Mouse (Mus musculus) ES-E14 (cell line): ENCODE measurements around the gene Phlpp1. TPM values are rescaled to one million over a fixed set of nuclear protein-coding genes. Genes with fewer than 3 reads are reported as not detected.

Source experiments
- DNase-seq: peaks from one replicate; pipeline ENCODE4 v3.0.0-alpha.2; 2013; ENCODE audit warnings: low read depth, low spot score
- H3K27ac ChIP-seq: 2 replicates; pipeline ENCODE4 v1.5.1; 2012; ENCODE audit warnings: low read depth, mild to moderate bottlenecking, low read length, moderate library complexity, mixed read lengths; ENCODE audit not compliant: poor library complexity, insufficient read depth, severe bottlenecking
- H3K36me3 ChIP-seq: 2 replicates; pipeline ENCODE4 v1.6.1; 2012; ENCODE audit warnings: mild to moderate bottlenecking, low read length, moderate library complexity, mixed read lengths; ENCODE audit not compliant: control insufficient read depth, poor library complexity, insufficient read depth, severe bottlenecking
- H3K4me1 ChIP-seq, 2 experiments: fragments of 150-350 bp in 1 of 2; sonication (generic) in 1 of 2; 2 replicates each; pipeline ENCODE4 v1.6.1; 2012; ENCODE audit warnings: low read length in 2 of 2, mild to moderate bottlenecking in 1 of 2, mixed read lengths in 1 of 2; ENCODE audit not compliant: control insufficient read depth in 2 of 2, insufficient read depth in 2 of 2, poor library complexity in 1 of 2
- H3K4me3 ChIP-seq, 2 experiments: fragments of 150-350 bp in 1 of 2; sonication (generic) in 1 of 2; 2 replicates each; pipeline ENCODE4 v1.5.1; 2012; ENCODE audit warnings: low read length in 2 of 2, low read depth in 1 of 2, mild to moderate bottlenecking in 1 of 2, mixed read lengths in 1 of 2; ENCODE audit not compliant: insufficient read depth in 1 of 2, poor library complexity in 1 of 2, severe bottlenecking in 1 of 2
- H3K9ac ChIP-seq: 2 replicates; pipeline ENCODE4 v1.6.1; 2012; ENCODE audit warnings: low read depth, mild to moderate bottlenecking, low read length, mixed read lengths; ENCODE audit not compliant: poor library complexity, insufficient read depth, severe bottlenecking
- H3K9me3 ChIP-seq: fragments of 150-350 bp; sonication (generic); 2 replicates; pipeline ENCODE4 v1.6.1; 2012; ENCODE audit warnings: low read depth, mild to moderate bottlenecking, low read length; ENCODE audit not compliant: control insufficient read depth, insufficient read depth
- CHD2 ChIP-seq: IDR thresholded peaks from 2 replicates; pipeline ENCODE4 v1.6.1; 2014; ENCODE audit warnings: mild to moderate bottlenecking, low read depth, low read length, inconsistent platforms
- HCFC1 ChIP-seq: IDR thresholded peaks from 2 replicates; pipeline ENCODE4 v1.6.1; 2012; ENCODE audit warnings: low read length, inconsistent platforms, borderline replicate concordance; ENCODE audit not compliant: insufficient read depth
- MAFK ChIP-seq: IDR thresholded peaks from 2 replicates; pipeline ENCODE4 v1.6.1; 2014; ENCODE audit warnings: mild to moderate bottlenecking, low read depth, low read length, inconsistent platforms; ENCODE audit not compliant: insufficient read depth
- ZC3H11A ChIP-seq: IDR thresholded peaks from 2 replicates; pipeline ENCODE4 v1.6.1; 2012; ENCODE audit warnings: low read depth, mild to moderate bottlenecking, inconsistent platforms, low read length, borderline replicate concordance
- ZNF384 ChIP-seq: IDR thresholded peaks from 2 replicates; pipeline ENCODE4 v1.6.1; 2012; ENCODE audit warnings: low read depth, low read length, inconsistent platforms
- in situ Hi-C, 2 experiments: fragments of 600-800 bp; cut with MboI; formaldehyde crosslinking; loops; one replicate each; pipeline ENCODE4 v1.15.1; 2025; ENCODE audit warnings: low sequenced_read_pairs in 2 of 2, inconsistent platforms in 1 of 2; ENCODE audit not compliant: unreplicated experiment in 2 of 2
- total RNA-seq: library from RNA; depleted of rRNA; stranded (reverse); fragments of 300-350 nt; gene quantifications from 2 replicates; pipeline ENCODE4 v1.2.3, GENCODE M21; 2012

Gene Phlpp1
- total RNA-seq, 1 experiment, result 4.5 TPM

DNA sequence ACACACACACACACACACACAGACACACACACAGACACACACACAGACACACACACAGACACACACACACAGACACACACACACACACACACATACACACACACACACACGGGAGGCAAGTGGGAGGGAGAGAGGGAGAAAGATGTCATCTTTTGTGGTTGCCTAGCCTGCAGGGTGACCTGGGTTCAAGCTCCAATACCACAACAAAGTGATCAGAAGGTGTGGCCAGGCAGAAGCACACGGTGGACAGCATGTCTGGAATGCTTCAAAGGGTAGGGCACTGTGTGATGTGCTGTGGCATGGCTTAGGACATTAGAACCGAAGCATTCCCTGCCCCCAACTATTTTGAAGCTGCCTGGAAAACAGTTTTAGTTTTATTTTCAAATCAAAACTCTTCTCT, 2.8 kb upstream of the Phlpp1 start:
- Histone ChIP-seq H3K36me3 (no peaks in the 10 kb centered on the region), H3K27ac (no peak overlapping the region; the same call in 1 of the 2 replicates), H3K9me3 (no peaks in the 10 kb centered on the region), H3K9ac (no peak overlapping the region), H3K4me1 (peaks cover 0 to 5% of the 10 kb centered on the region in 2 experiments; a peak in 1 of 4 replicates), H3K4me3 (no peak overlapping the region)
- no peak for DNase-seq
- TF ChIP-seq MAFK (no peak), ZNF384 (no peak)
- in situ Hi-C loops, result loop anchor here in 1 of 2 experiments (25.0 kb wide), 1 partner anchor 218 kb away; no protein-coding TSS in a partner anchor

DNA sequence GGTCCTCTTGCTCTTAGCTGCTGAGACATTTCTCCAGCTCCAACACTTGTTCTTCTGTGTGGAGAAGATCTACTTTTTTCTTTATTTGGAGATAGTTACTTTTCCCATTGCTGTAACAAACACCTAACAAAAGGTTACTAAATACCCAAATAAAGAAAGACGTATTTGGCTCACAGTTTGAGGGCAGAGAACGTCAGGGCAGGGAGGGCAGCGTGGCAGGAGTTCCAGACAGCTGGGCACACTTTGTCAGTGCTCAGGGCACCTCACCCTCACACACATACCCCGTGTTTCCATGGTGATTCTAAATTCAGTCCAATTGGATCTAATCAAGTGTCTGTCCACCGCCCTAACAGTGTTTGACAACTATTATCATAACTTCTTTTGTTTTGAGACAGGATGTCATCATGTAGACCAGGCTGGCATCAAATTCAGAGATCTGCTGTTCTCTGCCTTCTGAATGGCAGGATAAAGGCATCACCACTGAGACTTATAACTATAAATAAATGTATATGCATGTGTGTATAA, 1.7 kb upstream of the Phlpp1 start:
- H3K27ac ChIP-seq, result no peak overlapping the region
- no peak for DNase-seq
- TF ChIP-seq ZC3H11A (no peak), HCFC1 (no peak), CHD2 (no peak), MAFK (no peak)
- H3K9ac ChIP-seq, result no peak overlapping the region
- no peaks in the 10 kb centered on the region for H3K36me3 ChIP-seq
- peaks cover 0 to 5% of the 10 kb centered on the region in 2 experiments; a peak in 1 of 4 replicates for H3K4me1 ChIP-seq
- no peaks in the 10 kb centered on the region for H3K9me3 ChIP-seq
- no peak overlapping the region for H3K4me3 ChIP-seq
- in situ Hi-C loops, result loop anchor here in 1 of 2 experiments (25.0 kb wide), 1 partner anchor 217 kb away; no protein-coding TSS in a partner anchor

DNA sequence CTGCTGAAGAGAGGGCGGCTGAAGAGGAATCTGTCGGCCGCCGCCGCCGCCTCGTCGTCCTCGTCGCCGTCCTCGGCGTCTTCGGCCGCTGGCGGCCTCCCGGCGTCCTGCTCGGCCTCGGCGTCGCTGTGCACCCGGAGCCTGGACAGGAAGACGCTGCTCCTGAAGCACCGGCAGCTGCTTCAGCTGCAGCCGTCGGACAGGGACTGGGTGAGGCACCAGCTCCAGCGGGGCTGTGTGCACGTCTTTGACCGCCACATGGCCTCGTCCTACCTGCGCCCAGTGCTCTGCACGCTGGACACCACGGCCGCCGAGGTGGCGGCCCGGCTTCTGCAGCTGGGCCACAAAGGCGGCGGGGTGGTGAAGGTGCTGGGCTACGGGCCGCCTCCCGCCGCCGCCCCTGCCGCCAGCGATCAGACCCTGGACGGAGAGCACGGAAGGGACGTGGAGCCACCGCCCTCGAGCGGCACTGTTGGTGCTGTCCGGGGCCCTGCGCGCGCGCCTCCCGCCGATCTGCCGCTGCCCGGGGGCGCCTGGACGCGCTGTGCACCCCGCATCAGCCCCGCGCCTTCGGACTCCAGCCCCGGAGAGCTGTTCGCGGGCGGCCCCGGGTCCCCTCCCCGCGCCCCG, 864 bp downstream of the Phlpp1 start:
- H3K9ac ChIP-seq, result peak overlapping the region; percentile 92
- DNase-seq, result no peak
- H3K4me3 ChIP-seq, result peak overlapping the region; percentile 88 to 90
- TF ChIP-seq HCFC1 (no peak), CHD2 (no peak), ZC3H11A (no peak), MAFK (no peak), ZNF384 (no peak)
- in situ Hi-C loops, result loop anchor here in 1 of 2 experiments (25.0 kb wide), 1 partner anchor 215 kb away; no protein-coding TSS in a partner anchor
- H3K27ac ChIP-seq, result no peak overlapping the region
- no peaks in the 10 kb centered on the region for H3K9me3 ChIP-seq
- no peaks in the 10 kb centered on the region for H3K36me3 ChIP-seq
- H3K4me1 ChIP-seq, result peaks cover 0 to 5% of the 10 kb centered on the region in 2 experiments; a peak in 1 of 4 replicates

DNA sequence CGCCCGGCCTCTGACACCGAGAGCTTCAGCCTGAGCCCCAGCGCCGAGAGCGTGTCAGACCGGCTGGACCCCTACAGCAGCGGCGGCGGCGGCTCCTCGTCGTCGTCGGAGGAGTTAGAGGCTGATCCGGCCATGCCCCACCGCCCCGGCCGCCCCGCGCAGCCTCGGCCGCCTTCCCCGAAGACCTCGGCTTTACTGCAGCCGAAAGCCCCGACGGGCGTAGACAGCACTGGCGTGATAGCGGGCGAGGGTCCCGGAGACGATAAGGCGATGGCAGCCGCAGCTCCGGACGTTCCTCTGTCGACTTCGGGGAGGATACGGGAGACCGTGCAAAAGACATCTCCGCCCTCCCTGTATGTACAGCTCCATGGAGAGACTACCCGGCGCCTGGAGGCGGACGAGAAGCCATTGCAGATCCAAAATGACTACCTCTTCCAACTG, 1.4 kb downstream of the Phlpp1 start:
- Histone ChIP-seq H3K36me3 (no peaks in the 10 kb centered on the region), H3K9me3 (no peaks in the 10 kb centered on the region), H3K9ac (peak overlapping the region; percentile 92), H3K27ac (no peak overlapping the region), H3K4me3 (peak overlapping the region; percentile 88 to 90), H3K4me1 (peaks cover 0 to 5% of the 10 kb centered on the region in 2 experiments; a peak in 1 of 4 replicates)
- DNase-seq, result no peak
- TF ChIP-seq HCFC1, result no peak
- no peak for TF ChIP-seq MAFK
- in situ Hi-C loops, result loop anchor here in 1 of 2 experiments (25.0 kb wide), 1 partner anchor 214 kb away; no protein-coding TSS in a partner anchor
